Comparison of ENCODE assay signal across 8 mouse cellular contexts in genomic region chr17:87202490-87202889, GRCm38 (mm10).
DNase-seq lines count a peak whose midpoint lies in the region; ATAC-seq and TF ChIP-seq lines count a peak whose summit lies in the region.

No protein-coding gene starts in this region.

- no peaks in the 10 kb centered on the region for H3K79me2 ChIP-seq in heart, adult 2 months (replicated peaks; ENCODE audit: control insufficient read depth, insufficient read depth, low read length)

- DNase-seq in hindbrain, embryonic 11.5 days (ENCODE audit: low spot score): no peak
- no peak for DNase-seq in hindbrain, postnatal 0 days (ENCODE audit: low spot score)
- DNase-seq in brain, embryonic 14.5 days (ENCODE audit: low read depth): peak; percentile 24
- peak; percentile 76 to 88 for DNase-seq in heart, adult 2 months
- DNase-seq in kidney, adult 8-10 months: peak; percentile 75 to 86
- DNase-seq in spleen, postnatal 10 days (ENCODE audit: low spot score in 2 of 2): peak; percentile 18 to 61

- no peaks in the 10 kb centered on the region for H3K36me3 ChIP-seq in hindbrain, embryonic 11.5 days (ENCODE audit: control insufficient read depth, insufficient read depth, low read length)
- H3K36me3 ChIP-seq in hindbrain, postnatal 0 days (ENCODE audit: insufficient read depth, low read length): no peaks in the 10 kb centered on the region
- H3K36me3 ChIP-seq in heart, adult 2 months (ENCODE audit: control insufficient read depth, insufficient read depth, low read length): no peaks in the 10 kb centered on the region
- no peaks in the 10 kb centered on the region for H3K36me3 ChIP-seq in lung, embryonic 15.5 days

- no peak for ATAC-seq in hindbrain, embryonic 11.5 days (ENCODE audit: low FRiP score)
- ATAC-seq in hindbrain, postnatal 0 days: no peak
- peak; percentile 19; the same call in 1 of the 2 replicates for ATAC-seq in lung, embryonic 15.5 days (ENCODE audit: borderline replicate concordance, extremely low read depth, low FRiP score, low TSS enrichment)
- no peak for ATAC-seq in cerebellum, adult (ENCODE audit: insufficient number of reproducible peaks, low FRiP score, low TSS enrichment)

- H3K9ac ChIP-seq in hindbrain, embryonic 11.5 days (ENCODE audit: low read depth, low read length): no peak overlapping the region
- H3K9ac ChIP-seq in hindbrain, postnatal 0 days (replicated peaks; ENCODE audit: low read length): no peak overlapping the region
- no peak overlapping the region for H3K9ac ChIP-seq in heart, adult 2 months (ENCODE audit: low read depth, low read length)
- H3K9ac ChIP-seq in lung, embryonic 15.5 days: no peak overlapping the region

- H3K4me2 ChIP-seq in hindbrain, embryonic 11.5 days (replicated peaks; ENCODE audit: low read depth, low read length): no peak overlapping the region
- H3K4me2 ChIP-seq in hindbrain, postnatal 0 days (ENCODE audit: low read depth, low read length): no peak overlapping the region
- no peak overlapping the region for H3K4me2 ChIP-seq in lung, embryonic 15.5 days

- H3K4me1 ChIP-seq in hindbrain, embryonic 11.5 days (replicated peaks; ENCODE audit: control insufficient read depth, insufficient read depth, low read length): 0 out of 2 replicates have a peak, but pooled peaks cover 3% of the 10 kb centered on the region
- peaks cover 4% of the 10 kb centered on the region; the same call in 1 of the 2 replicates for H3K4me1 ChIP-seq in hindbrain, postnatal 0 days (ENCODE audit: insufficient read depth, low read length)
- H3K4me1 ChIP-seq in heart, adult 2 months (ENCODE audit: control insufficient read depth, insufficient read depth, low read length): peaks cover 15% of the 10 kb centered on the region
- H3K4me1 ChIP-seq in lung, embryonic 15.5 days: peaks cover 60% of the 10 kb centered on the region

- no peaks in the 10 kb centered on the region for H3K9me3 ChIP-seq in hindbrain, embryonic 11.5 days (ENCODE audit: control insufficient read depth, low read length)
- H3K9me3 ChIP-seq in hindbrain, postnatal 0 days (ENCODE audit: low read length): no peaks in the 10 kb centered on the region
- no peaks in the 10 kb centered on the region for H3K9me3 ChIP-seq in lung, embryonic 15.5 days

- H3K27me3 ChIP-seq in hindbrain, embryonic 11.5 days (ENCODE audit: control insufficient read depth, insufficient read depth, low read length): no peaks in the 10 kb centered on the region
- H3K27me3 ChIP-seq in hindbrain, postnatal 0 days (ENCODE audit: insufficient read depth, low read length): no peaks in the 10 kb centered on the region
- H3K27me3 ChIP-seq in heart, adult 2 months (ENCODE audit: control insufficient read depth, insufficient read depth, low read length): no peaks in the 10 kb centered on the region
- H3K27me3 ChIP-seq in lung, embryonic 15.5 days: no peaks in the 10 kb centered on the region

- TF ChIP-seq POLR2A in brain, embryonic 14.5 days (IDR thresholded peaks at IDR 0.05; ENCODE audit: borderline replicate concordance, extremely low read depth, insufficient read depth, insufficient read length, poor library complexity, severe bottlenecking): no peak
- TF ChIP-seq POLR2A in heart, adult 2 months (IDR thresholded peaks at IDR 0.05; ENCODE audit: insufficient read depth, low read depth, low read length): 0 out of 2 replicates have a peak, but pooled peaks have one; percentile 27

- 0 out of 2 replicates have a peak, but pooled peaks have one; percentile 17 for TF ChIP-seq EP300 in heart, adult 2 months (IDR thresholded peaks at IDR 0.05; ENCODE audit: insufficient read depth, low read depth, low read length)

- no peak overlapping the region for H3K4me3 ChIP-seq in hindbrain, embryonic 11.5 days (ENCODE audit: low read depth, low read length)
- H3K4me3 ChIP-seq in hindbrain, postnatal 0 days (ENCODE audit: low read length): no peak overlapping the region
- H3K4me3 ChIP-seq in heart, adult 2 months: no peak overlapping the region
- no peak overlapping the region for H3K4me3 ChIP-seq in lung, embryonic 15.5 days

- H3K27ac ChIP-seq in hindbrain, embryonic 11.5 days (ENCODE audit: low read depth, low read length): peak overlapping the region; percentile 30; the same call in 1 of the 2 replicates
- H3K27ac ChIP-seq in hindbrain, postnatal 0 days: no peak overlapping the region
- H3K27ac ChIP-seq in heart, adult 2 months: peak overlapping the region; percentile 45
- peak overlapping the region; percentile 88 for H3K27ac ChIP-seq in lung, embryonic 15.5 days

- 38% methylated on average over 6 of the region's 6 CpGs for WGBS in hindbrain, embryonic 11.5 days
- WGBS in hindbrain, postnatal 0 days: 39% methylated on average over 6 of the region's 6 CpGs
- 24% methylated on average over 6 of the region's 6 CpGs for WGBS in heart, adult 2 months
- 8% methylated on average over 6 of the region's 6 CpGs for WGBS in lung, embryonic 15.5 days

- intact Hi-C loops in heart, adult 2 months (cut with DNase I): loop anchor here (2.0 to 5.0 kb wide), 3 partner anchors 26 to 45 kb away; no protein-coding TSS in a partner anchor

- no peak for TF ChIP-seq CTCF in hindbrain, postnatal 0 days (IDR thresholded peaks at IDR 0.05; ENCODE audit: low read depth)
- TF ChIP-seq CTCF in brain, embryonic 14.5 days (IDR thresholded peaks at IDR 0.05; ENCODE audit: borderline replicate concordance, extremely low read depth, insufficient read depth, insufficient read length): no peak
- peak; percentile 26 for TF ChIP-seq CTCF in heart, adult 2 months (IDR thresholded peaks at IDR 0.05)

Comparison
In these comparisons a context has a peak if more than half of its experiments do, and no peak if none do; other contexts are left out.
1. DNase-seq: peak in brain, embryonic 14.5 days (single experiment), heart, adult 2 months (2 of 2), kidney, adult 8-10 months (2 of 2) and spleen, postnatal 10 days (2 of 2); none in hindbrain, embryonic 11.5 days (single experiment) and hindbrain, postnatal 0 days (single experiment).